In the genomic region with DNA sequence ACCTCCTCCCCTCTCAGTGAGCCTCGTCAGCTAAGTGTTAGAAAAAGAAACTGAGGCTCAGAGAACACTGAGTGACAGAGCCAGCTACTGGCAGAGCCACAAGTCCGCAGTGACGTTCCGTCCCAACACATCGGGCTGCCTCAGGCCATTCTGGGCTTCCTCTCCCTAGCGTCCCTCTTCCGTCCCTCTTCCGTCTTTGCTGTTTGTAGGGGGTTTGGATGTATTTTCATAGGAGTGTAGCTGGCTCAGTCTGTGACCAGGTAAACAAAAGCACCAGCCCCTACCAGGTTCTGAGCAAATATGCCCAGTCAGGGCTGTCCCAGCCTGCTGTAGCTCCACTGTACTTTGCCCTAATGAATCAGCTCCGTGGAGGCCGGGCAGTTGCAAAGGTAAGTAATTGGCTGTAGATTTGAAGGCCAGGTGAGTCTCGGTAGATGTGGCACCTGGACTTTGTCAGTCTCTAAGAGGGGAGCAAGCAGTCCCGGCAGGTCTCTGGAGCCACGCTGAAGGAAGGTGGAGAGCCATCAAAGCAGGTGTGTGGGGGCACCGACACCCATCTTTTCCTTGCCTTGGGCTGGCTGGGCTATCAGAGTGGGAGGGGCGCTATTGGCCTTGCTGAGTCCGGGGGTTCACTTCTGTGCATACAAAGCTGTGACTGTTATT, we compare ENCODE assay signal across 13 mouse cellular contexts. TPM values are rescaled to one million over a fixed set of nuclear protein-coding genes. Genes with fewer than 3 reads are reported as not detected.
DNase-seq lines count a peak whose midpoint lies in the region; ATAC-seq and TF ChIP-seq lines count a peak whose summit lies in the region.
"Had no signal": no experiment of that assay in that cellular context is flagged by ENCODE, and none has a peak within 500 bp of the region (broad histone marks: within the 10 kb centered on the region; RNA-seq: fewer than 3 reads in every experiment).

No protein-coding gene starts in this region.

- peak; percentile 8 to 43 for DNase-seq in urinary bladder, postnatal 36 days (ENCODE audit: low spot score in 2 of 2)
- no peak for DNase-seq in urinary bladder, adult 2 months (ENCODE audit: low spot score)
- peak; percentile 34 for DNase-seq in kidney, postnatal 10 days
- DNase-seq in liver, embryonic 14.5 days (ENCODE audit: low read depth in 3 of 3, low spot score in 3 of 3): peak in 2 of 3 experiments; percentile 10 to 17
- no peak for DNase-seq in layer of hippocampus, adult 8-10 months (ENCODE audit: low spot score in 2 of 2)
- no peak for DNase-seq in adrenal gland, adult 2 months
- DNase-seq in cerebellum, adult 9-10 months: no peak
- DNase-seq: cerebellum, adult 11-12 months; forebrain, postnatal 0 days; thymus, adult 2 months had no signal

- no peaks in the 10 kb centered on the region for H3K36me3 ChIP-seq in liver, embryonic 14.5 days (replicated peaks; ENCODE audit: control insufficient read depth, insufficient read depth, low read depth)
- H3K36me3 ChIP-seq: embryonic facial prominence, embryonic 15.5 days had no signal

- H3K27me3 ChIP-seq in liver, embryonic 14.5 days (ENCODE audit: control insufficient read depth, insufficient read depth, low read length): no peaks in the 10 kb centered on the region
- H3K27me3 ChIP-seq: CH12.LX; embryonic facial prominence, embryonic 15.5 days had no signal

- H3K9ac ChIP-seq in liver, embryonic 14.5 days (replicated peaks): no peak overlapping the region; the same call in 1 of the 2 replicates
- H3K9ac ChIP-seq: embryonic facial prominence, embryonic 15.5 days; forebrain, postnatal 0 days had no signal

- H3K4me3 ChIP-seq in liver, embryonic 14.5 days (ENCODE audit: insufficient read depth in 1 of 2, low read depth in 2 of 2, low read length in 2 of 2): peak overlapping the region; percentile 20 to 44; a peak in 2 of 4 replicates
- H3K4me3 ChIP-seq: embryonic facial prominence, embryonic 15.5 days; myocyte had no signal

- H3K4me2 ChIP-seq in liver, embryonic 14.5 days (ENCODE audit: low read depth): peak overlapping the region; percentile 29
- H3K4me2 ChIP-seq: embryonic facial prominence, embryonic 15.5 days had no signal

- 67% methylated on average over 16 of the region's 16 CpGs for WGBS in liver, embryonic 14.5 days (ENCODE audit: insufficient replicate concordance)

- no peaks in the 10 kb centered on the region for H3K9me3 ChIP-seq in liver, embryonic 14.5 days (ENCODE audit: control insufficient read depth, low read length)
- H3K9me3 ChIP-seq: embryonic facial prominence, embryonic 15.5 days had no signal

- H3K27ac ChIP-seq in liver, embryonic 14.5 days: peak overlapping the region; percentile 44
- H3K27ac ChIP-seq: embryonic facial prominence, embryonic 15.5 days had no signal

- no peaks in the 10 kb centered on the region; a peak in 1 of 4 replicates for H3K4me1 ChIP-seq in liver, embryonic 14.5 days (replicated peaks; ENCODE audit: control insufficient read depth in 2 of 2, insufficient read depth in 2 of 2, low read length in 1 of 2)
- H3K4me1 ChIP-seq: embryonic facial prominence, embryonic 15.5 days had no signal

- no peak for TF ChIP-seq CTCF in liver, embryonic 14.5 days (IDR thresholded peaks at IDR 0.05; ENCODE audit: low read depth)

- ATAC-seq in liver, embryonic 14.5 days (ENCODE audit: insufficient read depth): peak; percentile 71
- ATAC-seq: forebrain, postnatal 0 days had no signal

- TF ChIP-seq EP300 in liver, embryonic 14.5 days (IDR thresholded peaks at IDR 0.05; ENCODE audit: low read depth): no peak

RNA-seq across cellular contexts. Expression of a gene that starts 19.3 kb away (rescaled TPM):
- polyA plus RNA-seq in urinary bladder, adult 2 months (2012; rRNA removed): 7.1 and 9.2 TPM in 2 replicates
- 3.0 and 3.4 TPM in 2 replicates for polyA plus RNA-seq in liver, embryonic 14.5 days (2012; rRNA removed)
- polyA plus RNA-seq in liver, embryonic 14.5 days (2014; fragmentation: Nextera tagmentation; extraction: Ambion mirVana): 5.1 and 5.4 TPM in 2 replicates
- under 1 TPM; 0.31 to 0.54 (median 0.41) TPM for total RNA-seq in layer of hippocampus, adult 8-10 months (2022)
- 1 to 10 TPM in 1 of 2 experiments, under 1 TPM in 1; 0.78 to 1.2 TPM for total RNA-seq in adrenal gland, adult 2 months (2021)
- 1.00 and 1.1 TPM in 2 replicates for polyA plus RNA-seq in adrenal gland, adult 2 months (2012; rRNA removed)

Comparison
In these comparisons a context has a peak if more than half of its experiments do, and no peak if none do; other contexts are left out.
1. DNase-seq: peak in urinary bladder, postnatal 36 days (2 of 2), kidney, postnatal 10 days (single experiment) and liver, embryonic 14.5 days (2 of 3); none in urinary bladder, adult 2 months (single experiment), layer of hippocampus, adult 8-10 months (0 of 2), adrenal gland, adult 2 months (single experiment) and cerebellum, adult 9-10 months (single experiment).